Mouse (Mus musculus) layer of hippocampus, adult 18-20 months (tissue): Measurements from ENCODE around the gene Dda1. TPM values are rescaled to one million over a fixed set of nuclear protein-coding genes. Genes with fewer than 3 reads are reported as not detected.

Experiments
- DNase-seq, 2 experiments: peaks; one replicate each; pipeline ENCODE4 v3.0.0; 2022; ENCODE audit warnings: low spot score in 2 of 2
- total RNA-seq, 2 experiments: library from RNA; stranded (reverse); gene quantifications; 2 replicates each; pipeline ENCODE4 v1.2.3; 2021

Gene Dda1
- total RNA-seq, 2 experiments from 2014 or later: 82.5 to 91.6 TPM

- DNase-seq: no peak
Observed at GRCm38 (mm10) chr8:71467201-71467600, 1.8 kb upstream of the Dda1 start.

DNA sequence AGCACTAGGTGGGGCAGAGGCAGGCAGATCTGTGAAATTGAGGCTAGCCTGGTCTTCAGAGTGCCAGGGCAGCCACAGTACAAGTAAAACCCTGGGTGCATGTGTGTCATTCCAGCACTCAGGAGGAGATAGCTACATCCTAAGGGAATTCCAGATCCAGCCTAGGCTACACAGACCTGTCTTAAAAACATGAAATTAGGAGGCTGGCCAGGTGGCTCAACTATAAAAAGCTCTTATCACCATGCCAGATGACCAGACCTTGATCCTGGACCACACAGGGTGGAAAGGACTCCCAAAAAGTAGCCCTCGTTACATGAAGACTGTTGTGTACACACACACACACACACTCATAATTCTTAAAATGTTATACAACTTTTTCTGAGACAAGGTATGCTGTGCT, 998 bp upstream of the Dda1 start:
- DNase-seq: no peak

- DNase-seq: peak in 1 of 2 experiments; percentile 58
Observed at GRCm38 (mm10) chr8:71469411-71469810, 412 bp downstream of the Dda1 start.

GRCm38 (mm10) chr8:71470146-71470912, 1.3 kb downstream of the Dda1 start:
- DNase-seq: no peak

DNA sequence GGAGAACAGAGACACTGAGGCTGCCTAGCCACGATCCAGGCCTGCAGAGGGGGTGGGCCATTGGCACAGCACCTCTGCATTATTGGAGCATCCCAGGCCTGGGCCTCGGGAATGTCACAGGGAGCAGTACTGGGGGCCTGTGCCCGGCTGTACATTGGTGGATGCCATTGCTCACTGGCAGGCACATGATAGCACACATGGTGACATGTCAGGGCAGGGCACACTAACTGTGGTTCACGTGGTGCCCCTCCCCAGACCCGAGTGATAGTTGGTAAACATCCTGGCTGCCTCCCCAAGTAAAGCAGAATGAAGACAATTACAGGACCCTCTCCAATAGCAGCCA, 1.9 kb downstream of the Dda1 start:
- no peak for DNase-seq

DNA sequence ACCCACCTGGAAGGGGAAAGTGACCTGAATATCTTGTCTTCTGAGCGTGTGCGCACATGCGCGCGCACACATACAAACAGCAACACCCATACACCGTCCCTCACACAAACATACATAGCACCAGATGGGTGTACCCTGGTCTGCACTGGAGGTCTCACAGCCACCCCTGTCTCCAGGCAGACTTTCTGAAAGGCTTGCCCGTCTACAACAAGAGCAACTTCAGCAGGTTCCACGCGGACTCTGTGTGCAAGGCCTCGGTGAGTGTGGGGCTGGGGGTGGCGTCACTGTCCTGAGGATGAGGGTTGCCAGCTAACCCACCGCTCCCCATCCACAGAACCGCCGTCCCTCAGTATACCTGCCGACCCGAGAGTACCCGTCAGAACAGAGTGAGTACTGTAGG, 2.9 kb downstream of the Dda1 start:
- DNase-seq: no peak

DNA sequence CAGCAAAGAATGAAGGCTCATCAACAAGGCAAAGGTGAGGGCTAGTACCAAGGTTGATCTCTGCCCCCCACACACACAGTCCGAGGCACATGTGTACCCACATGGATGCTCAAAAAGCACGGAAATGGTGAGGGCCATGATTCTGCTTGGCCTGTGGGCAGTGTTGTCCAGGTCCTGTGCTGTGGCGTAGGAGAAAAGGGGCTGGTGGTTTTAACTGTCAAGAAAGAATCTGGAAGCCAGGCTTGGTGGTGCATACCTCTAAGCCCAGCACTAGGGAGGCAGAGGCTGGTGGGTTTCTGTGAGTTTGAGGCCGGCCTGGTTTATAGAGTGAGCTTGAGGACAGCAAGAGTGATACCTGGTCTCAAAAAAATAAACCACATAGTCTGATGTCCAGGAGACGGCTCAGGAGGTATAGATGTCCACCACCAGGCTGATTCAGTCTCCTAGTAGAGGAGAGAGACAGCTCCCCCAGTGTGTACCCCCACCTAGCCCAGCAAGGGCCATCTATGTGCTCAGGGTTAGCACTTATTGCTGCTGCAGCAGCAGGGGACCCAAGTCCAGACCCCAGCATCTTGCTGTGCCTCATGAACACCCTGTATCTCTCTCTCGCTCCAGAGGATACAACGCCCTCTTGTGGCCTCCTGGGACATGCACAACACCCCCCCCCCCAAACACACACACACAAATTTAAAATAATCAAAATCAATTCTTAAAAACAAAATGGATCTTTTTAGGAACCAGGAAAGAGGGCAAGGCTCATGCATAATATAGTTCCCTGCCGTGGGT, 3.8 kb downstream of the Dda1 start:
- DNase-seq: no peak

DNA sequence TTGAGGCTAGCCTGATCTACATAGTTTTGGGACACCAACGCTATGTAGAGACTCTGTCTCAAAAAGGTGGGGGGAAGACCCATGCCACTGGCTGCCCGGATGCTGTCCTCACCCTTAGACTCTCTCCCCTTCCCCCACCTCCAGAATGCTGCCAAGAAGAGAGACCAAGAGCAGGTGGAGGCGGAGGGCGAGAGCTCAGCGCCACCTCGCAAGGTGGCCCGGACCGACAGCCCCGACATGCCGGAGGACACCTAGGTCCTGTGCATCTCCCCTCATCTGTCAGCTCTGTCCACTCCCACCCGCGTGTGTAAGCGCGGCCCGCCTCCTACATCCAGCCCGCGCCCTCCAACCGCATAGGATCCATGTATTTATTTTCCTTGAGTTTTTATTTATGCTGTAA, 5.3 kb downstream of the Dda1 start:
- no peak for DNase-seq

DNA sequence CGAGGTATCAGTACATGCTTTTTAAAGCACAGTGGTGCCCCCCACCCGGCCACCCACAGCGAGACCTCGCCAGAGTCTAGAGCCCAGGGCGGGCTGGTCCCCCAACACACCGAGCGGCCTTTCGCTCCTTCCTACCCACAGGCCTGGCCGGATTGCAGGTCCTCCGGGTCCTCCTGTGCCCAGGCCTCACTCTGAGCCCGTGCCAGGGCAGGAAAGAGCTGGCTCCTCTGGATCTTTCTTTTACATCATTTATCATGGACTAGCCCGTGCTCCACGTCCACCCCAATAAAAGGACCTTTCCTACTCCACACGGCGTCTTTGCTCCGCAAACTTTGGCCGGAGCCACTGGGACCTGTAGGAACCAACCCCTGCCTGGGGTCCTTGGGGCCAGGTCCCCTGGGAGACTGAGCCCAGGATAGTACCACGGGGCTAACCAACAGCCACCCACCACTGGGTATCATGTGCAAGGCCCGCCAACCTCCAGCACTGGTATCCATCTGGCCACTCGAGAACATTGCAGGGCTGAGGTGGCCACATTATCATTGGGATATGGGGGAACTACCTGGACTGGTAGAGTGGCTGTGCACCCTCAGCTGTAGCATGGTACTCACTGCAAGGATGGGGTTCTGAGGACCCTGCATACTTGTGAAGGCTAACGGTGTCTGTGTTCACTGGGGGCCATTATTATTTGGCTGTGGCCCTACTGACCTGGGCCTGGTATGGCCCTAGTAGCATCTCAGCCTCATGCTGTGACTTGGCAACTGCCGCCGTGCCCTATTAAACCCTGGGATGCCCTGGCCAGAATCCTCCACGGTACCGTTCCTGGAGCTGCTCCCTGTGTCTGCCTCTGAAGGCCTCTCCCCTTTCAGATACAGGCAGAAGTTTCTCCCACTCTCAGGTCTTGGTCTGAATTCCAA, 6.0 kb downstream of the Dda1 start:
- DNase-seq: no peak

- DNase-seq: no peak
Observed at GRCm38 (mm10) chr8:71475702-71476075, 6.7 kb downstream of the Dda1 start.

DNA sequence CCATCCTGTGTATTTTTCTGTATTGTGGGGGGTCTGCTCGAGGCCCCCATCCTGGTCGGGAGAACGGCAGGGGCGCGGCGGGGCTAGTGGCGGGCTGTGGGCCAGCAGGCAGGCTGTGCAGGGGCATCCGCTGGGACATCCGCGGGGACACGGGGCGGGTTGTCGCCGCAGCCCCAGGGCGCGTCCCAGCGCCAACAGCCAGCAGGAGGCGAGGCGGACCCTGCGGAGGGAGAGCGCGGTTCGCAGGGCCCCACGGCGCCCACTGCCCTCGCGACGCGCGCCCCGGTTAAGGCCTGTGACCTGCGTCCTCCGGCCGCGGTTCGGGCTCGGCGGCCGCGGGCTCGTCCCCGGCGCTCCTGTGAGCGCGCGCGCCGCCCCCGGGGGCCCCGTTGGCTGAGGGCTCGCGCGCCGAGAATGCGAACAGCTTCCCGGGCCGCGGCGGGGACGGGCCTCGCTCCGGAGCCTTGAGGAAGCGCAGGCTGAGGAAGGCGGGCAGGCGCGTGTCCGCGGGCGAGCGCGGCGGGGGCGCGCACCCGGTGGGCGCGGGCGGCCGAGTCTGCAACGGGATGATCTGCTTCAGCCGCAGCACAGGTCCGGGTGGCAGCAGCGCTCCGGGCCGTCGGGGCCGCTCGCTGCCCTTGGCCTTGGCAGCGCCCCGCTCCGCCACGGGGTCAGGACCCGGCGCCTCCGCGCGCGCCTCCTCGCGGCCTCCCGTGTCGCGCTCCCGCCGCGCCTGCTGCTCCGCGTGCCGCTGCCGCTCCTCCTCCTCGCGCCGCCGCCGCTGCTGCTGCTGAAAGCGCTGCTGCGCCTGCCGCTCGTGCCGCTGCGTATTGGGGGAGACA, 7.3 kb downstream of the Dda1 start:
- peak; percentile 77 to 84 for DNase-seq

DNA sequence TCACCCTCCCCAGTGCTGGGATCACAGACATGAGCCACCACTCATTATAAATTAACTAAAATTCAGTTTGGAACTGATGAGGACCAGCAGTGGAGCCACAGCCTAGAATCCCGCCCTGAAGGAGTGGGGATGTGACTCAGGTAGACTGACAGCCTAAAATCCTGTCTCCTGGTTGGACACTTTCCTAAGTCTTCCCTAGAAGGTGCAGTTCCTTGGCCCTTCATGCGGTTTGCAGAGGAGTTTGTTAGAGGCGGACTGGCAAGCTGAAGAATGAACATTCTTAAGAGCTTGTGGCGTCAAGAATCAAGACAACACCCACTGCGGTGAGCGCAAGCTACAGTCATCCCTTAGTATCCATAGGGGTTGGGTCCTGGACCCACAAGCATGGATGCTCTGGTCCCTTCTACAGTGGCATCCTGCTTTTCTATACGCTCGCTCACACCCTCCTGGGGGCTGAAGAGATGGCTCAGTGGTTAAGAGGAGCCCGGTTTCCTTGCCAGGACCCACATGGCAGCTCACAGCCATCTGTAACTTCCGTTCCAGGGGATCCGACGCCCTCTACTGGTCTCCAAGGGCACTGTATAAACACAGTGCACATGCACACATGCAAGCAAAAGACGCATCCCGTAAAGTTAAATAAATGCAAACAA, 8.3 kb downstream of the Dda1 start:
- no peak for DNase-seq

GRCm38 (mm10) chr8:71478943-71479342, 9.9 kb downstream of the Dda1 start:
- DNase-seq: no peak

DNA sequence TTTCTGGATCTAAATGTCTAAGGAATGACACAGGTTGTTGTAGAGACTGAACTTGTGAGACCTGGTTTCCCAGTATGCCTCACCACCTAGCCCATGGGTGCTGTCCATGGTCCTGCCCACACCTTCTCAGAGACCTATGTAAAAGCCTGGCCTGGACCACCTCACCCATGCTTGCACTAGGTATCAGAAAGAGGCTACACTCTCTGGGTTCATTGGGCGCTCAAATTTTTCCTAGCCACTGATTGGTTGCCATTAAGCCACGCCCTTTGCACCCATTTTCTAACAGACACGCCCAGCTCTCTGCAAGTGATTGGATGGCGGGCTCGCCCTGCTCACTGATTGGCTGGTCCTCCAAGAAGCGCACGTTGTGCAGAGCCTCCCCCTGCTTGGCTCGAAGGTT, 14.9 kb downstream of the Dda1 start:
- DNase-seq: no peak

DNA sequence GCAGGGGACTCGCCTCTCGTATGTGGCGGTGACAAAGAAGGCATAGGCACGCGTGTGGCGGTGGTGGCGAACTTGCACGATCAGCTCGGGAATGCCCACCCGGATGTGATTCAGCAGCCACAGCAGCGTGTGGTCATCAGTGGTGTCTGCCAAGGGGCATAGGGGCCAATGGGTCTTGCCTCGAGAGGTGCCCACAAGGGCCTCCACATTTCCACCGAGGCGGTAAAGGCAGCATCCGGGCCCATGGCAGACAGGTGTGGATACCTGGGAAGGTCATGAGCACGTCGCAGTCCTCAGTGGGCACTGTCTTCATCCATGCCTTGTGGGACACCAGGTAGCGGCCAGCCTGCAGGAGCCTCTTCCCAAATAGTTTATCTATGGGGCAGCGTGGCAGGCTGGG, 15.7 kb downstream of the Dda1 start:
- no peak for DNase-seq

DNA sequence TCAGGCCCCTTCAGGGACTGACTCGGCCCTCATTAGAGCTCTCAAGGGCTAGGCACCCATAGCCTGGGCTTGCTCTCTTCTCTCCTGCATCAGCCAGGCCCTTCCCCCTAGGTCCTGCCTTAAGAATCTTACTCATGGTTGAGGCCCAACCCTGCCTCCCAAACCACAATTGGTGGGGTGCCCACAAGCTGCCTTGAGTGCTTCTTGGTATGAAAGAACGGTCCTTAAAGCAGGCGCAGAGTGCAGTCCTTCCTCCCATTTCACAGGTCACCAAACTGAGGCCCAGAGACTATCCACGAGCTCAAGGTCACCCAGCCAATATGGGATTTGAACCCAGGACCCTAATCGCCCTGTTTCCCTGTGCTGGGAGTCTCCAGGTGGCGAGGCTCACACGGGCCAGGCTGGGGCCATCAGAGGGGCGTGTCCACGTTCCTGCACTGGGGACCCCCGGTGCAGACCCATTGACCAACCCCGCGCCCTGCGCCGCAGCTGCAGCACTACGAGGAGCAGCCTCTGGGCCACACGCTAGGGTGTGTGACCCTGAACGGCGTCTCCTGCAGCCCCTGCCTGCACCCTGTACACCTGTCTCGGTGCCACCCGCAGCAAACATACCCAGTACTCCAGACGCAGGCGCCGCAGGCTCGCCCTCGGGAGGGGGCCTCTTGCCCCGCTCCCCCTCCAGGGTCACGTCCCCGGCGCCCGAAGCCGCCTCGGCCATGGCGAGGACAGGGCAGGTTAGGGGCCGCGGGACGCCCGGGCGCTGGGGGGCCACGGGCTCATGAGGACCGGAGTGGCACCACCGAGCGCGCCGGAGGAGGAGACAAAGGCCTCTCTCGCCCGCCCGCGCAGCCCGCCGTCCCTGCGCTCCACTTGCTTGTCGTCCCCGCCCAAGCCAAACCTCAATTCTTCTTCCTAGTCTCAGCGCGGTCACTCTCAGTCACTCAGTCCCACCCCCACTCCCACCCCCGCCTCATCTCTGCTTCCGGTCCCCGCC, 16.4 kb downstream of the Dda1 start, which contains the start of gene Ano8:
Gene Ano8 (minus strand): TSS at position 822 of the 994 bp plus-strand sequence.
- peak; percentile 83 to 89 for DNase-seq

DNA sequence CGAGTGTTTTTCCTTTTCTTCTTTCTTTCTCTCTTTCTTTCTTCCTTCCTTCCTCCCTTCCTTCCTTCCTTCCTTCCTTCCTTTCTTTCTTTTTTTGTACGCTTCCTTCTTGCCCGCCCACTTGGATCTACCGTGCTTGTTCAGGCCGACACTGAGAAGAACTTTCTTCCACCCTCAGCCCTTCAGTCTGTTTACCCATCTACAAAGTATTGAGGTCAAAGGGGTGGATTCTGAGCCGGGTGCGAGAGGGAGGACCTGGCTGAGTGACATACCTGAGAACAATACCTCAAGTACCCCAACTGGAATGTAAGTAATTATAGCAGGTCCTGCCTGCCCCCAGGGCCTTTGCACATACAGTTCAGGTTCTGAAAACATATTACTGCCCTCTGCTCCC, 17.1 kb downstream of the Dda1 start:
- DNase-seq: no peak

DNA sequence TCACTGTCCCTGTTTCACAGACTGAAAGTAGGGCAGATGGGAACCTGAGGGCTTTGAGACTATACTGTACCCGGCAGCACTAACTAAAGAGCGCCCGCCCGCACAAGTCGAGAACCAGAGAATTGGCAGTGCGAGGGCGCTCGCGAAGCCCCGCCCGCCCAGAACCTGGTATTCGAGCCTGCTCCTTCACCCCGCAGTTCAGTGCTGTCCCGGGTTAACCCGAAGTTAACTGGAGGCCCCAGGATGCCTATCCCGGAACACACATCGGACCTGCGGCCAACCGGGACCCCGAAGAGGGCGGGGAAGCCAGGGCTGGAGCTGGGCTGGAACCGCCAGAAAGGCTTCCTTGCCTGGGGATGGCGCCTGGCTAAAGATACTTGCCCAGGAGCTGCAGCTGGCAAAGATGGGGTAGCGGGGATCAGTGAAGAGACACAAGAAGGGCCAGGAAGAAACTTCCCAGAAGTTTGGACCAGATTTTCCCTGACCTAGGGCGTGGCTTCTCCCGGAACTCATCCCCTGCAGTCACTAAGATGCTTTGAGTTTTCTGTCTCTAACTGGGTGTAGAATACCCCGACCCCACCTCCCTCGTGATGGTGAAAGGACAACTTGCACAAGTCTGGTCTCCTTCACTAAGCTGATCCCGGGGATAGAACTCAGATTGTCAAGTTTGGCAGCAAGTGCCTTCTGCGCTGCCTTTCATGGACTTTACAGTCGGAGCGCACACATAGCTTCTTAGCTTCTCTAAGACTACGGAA, 18.9 kb downstream of the Dda1 start, which contains the start of gene Gtpbp3:
Gene Gtpbp3 (plus strand): TSS at position 413 of the 755 bp plus-strand sequence.
- DNase-seq: peak; percentile 67 to 86
